Mouse (Mus musculus): ENCODE data around the gene Chrna1. TPM values are rescaled to one million over a fixed set of nuclear protein-coding genes. Genes with fewer than 3 reads are reported as not detected.
A peak's percentile ranks its signal among the peaks of the same experiment; 100 is the strongest.

Chrna1 gene
- total and polyA plus RNA-seq, 2 experiments: not detected

DNA sequence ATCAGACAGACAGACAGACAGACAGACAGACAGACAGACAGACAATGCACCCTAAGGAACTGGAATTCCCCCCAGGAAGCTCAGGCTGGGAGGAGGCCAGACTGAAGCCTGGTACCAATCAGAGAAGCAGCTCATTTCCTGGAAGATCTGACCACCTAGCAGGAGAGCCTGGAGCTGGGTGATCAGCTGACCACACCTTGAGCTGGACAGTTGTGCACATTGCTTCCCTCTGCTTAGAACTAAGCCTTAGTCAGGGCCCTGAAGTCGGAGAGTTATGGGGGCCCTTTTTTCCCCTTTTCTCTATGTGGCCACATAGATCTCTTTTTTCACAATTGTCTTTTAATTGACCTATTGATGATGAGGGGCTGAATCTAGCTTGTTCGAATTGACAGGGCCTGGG, 27.0 kb upstream of the Chrna1 start:
- Histone ChIP-seq H3K9ac (ENCODE audit: low read depth, low read length) (no peak overlapping the region), H3K36me3 (ENCODE audit: control insufficient read depth, insufficient read depth, low read length) (no peaks in the 10 kb centered on the region), H3K4me3 (ENCODE audit: insufficient read depth, low read depth, low read length) (no peak overlapping the region), H3K27ac (replicated peaks; ENCODE audit: insufficient read depth, low read depth, low read length) (no peak overlapping the region), H3K79me2 (ENCODE audit: control insufficient read depth, insufficient read depth, low read length) (no peaks in the 10 kb centered on the region), H3K4me1 (ENCODE audit: control insufficient read depth, insufficient read depth, low read length) (peaks cover 8% of the 10 kb centered on the region), H3K27me3 (ENCODE audit: control insufficient read depth, insufficient read depth, low read length) (no peaks in the 10 kb centered on the region)
- TF ChIP-seq CTCF (IDR thresholded peaks at IDR 0.05; ENCODE audit: low read depth, low read length) (no peak), POLR2A (IDR thresholded peaks at IDR 0.05; ENCODE audit: extremely low read depth, insufficient read depth, low read length) (no peak)
- DNase-seq (ENCODE audit: extremely low read depth, low read depth, low spot score): no peak
- WGBS: 85% methylated on average over 2 of the region's 2 CpGs

- Histone ChIP-seq H3K4me1 (ENCODE audit: control insufficient read depth, insufficient read depth, low read length) (peaks cover 8% of the 10 kb centered on the region), H3K79me2 (ENCODE audit: control insufficient read depth, insufficient read depth, low read length) (no peaks in the 10 kb centered on the region), H3K27me3 (ENCODE audit: control insufficient read depth, insufficient read depth, low read length) (no peaks in the 10 kb centered on the region), H3K4me3 (ENCODE audit: insufficient read depth, low read depth, low read length) (no peak overlapping the region), H3K36me3 (ENCODE audit: control insufficient read depth, insufficient read depth, low read length) (no peaks in the 10 kb centered on the region), H3K27ac (replicated peaks; ENCODE audit: insufficient read depth, low read depth, low read length) (no peak overlapping the region), H3K9ac (ENCODE audit: low read depth, low read length) (no peak overlapping the region)
- TF ChIP-seq CTCF (IDR thresholded peaks at IDR 0.05; ENCODE audit: low read depth, low read length) (no peak), POLR2A (IDR thresholded peaks at IDR 0.05; ENCODE audit: extremely low read depth, insufficient read depth, low read length) (no peak)
- no peak for DNase-seq (ENCODE audit: extremely low read depth, low read depth, low spot score)
- WGBS: 92% methylated on average over 6 of the region's 6 CpGs
Observed at GRCm38 (mm10) chr2:73606616-73607015, 26.5 kb upstream of the Chrna1 start.

DNA sequence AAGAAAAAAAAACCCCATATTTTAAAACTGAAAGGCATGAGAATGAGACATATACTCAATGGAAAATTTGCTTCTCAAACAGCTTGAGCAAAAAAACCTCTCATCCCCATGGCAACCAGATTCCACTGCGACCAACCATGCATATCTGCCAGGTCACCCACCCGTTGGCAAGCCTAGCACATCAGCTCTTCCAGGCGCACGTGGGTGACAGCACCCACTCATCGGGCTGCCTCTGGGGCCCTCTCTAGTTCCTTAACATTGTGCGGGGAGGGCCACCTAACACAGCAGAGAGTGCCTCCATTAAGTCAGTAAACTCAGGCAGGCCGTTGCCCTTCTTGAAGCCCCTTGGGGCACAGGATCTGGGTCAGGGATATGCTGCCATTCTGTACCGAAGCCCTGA, 24.9 kb upstream of the Chrna1 start:
- H3K36me3 ChIP-seq (ENCODE audit: control insufficient read depth, insufficient read depth, low read length): no peaks in the 10 kb centered on the region
- WGBS: 82% methylated on average over 8 of the region's 8 CpGs
- no peak overlapping the region for H3K9ac ChIP-seq (ENCODE audit: low read depth, low read length)
- no peak overlapping the region for H3K27ac ChIP-seq (replicated peaks; ENCODE audit: insufficient read depth, low read depth, low read length)
- H3K4me1 ChIP-seq (ENCODE audit: control insufficient read depth, insufficient read depth, low read length): peaks cover 8% of the 10 kb centered on the region
- no peaks in the 10 kb centered on the region for H3K79me2 ChIP-seq (ENCODE audit: control insufficient read depth, insufficient read depth, low read length)
- H3K27me3 ChIP-seq (ENCODE audit: control insufficient read depth, insufficient read depth, low read length): no peaks in the 10 kb centered on the region
- TF ChIP-seq CTCF (IDR thresholded peaks at IDR 0.05; ENCODE audit: low read depth, low read length): no peak
- no peak for TF ChIP-seq POLR2A (IDR thresholded peaks at IDR 0.05; ENCODE audit: extremely low read depth, insufficient read depth, low read length)
- H3K4me3 ChIP-seq (ENCODE audit: insufficient read depth, low read depth, low read length): no peak overlapping the region
- DNase-seq (ENCODE audit: extremely low read depth, low read depth, low spot score): no peak

GRCm38 (mm10) chr2:73604579-73604978, 24.4 kb upstream of the Chrna1 start:
- H3K79me2 ChIP-seq (ENCODE audit: control insufficient read depth, insufficient read depth, low read length): no peaks in the 10 kb centered on the region
- H3K27ac ChIP-seq (replicated peaks; ENCODE audit: insufficient read depth, low read depth, low read length): no peak overlapping the region
- no peaks in the 10 kb centered on the region for H3K36me3 ChIP-seq (ENCODE audit: control insufficient read depth, insufficient read depth, low read length)
- H3K9ac ChIP-seq (ENCODE audit: low read depth, low read length): no peak overlapping the region
- H3K4me3 ChIP-seq (ENCODE audit: insufficient read depth, low read depth, low read length): no peak overlapping the region
- TF ChIP-seq POLR2A (IDR thresholded peaks at IDR 0.05; ENCODE audit: extremely low read depth, insufficient read depth, low read length) (no peak), CTCF (IDR thresholded peaks at IDR 0.05; ENCODE audit: low read depth, low read length) (no peak)
- H3K27me3 ChIP-seq (ENCODE audit: control insufficient read depth, insufficient read depth, low read length): no peaks in the 10 kb centered on the region
- no peak for DNase-seq (ENCODE audit: extremely low read depth, low read depth, low spot score)
- 78% methylated on average over 2 of the region's 2 CpGs for WGBS
- peaks cover 5% of the 10 kb centered on the region for H3K4me1 ChIP-seq (ENCODE audit: control insufficient read depth, insufficient read depth, low read length)

GRCm38 (mm10) chr2:73600650-73601049, 20.5 kb upstream of the Chrna1 start:
- Histone ChIP-seq H3K4me3 (ENCODE audit: insufficient read depth, low read depth, low read length) (no peak overlapping the region), H3K9ac (ENCODE audit: low read depth, low read length) (no peak overlapping the region), H3K36me3 (ENCODE audit: control insufficient read depth, insufficient read depth, low read length) (no peaks in the 10 kb centered on the region), H3K27ac (replicated peaks; ENCODE audit: insufficient read depth, low read depth, low read length) (no peak overlapping the region), H3K79me2 (ENCODE audit: control insufficient read depth, insufficient read depth, low read length) (no peaks in the 10 kb centered on the region), H3K27me3 (ENCODE audit: control insufficient read depth, insufficient read depth, low read length) (no peaks in the 10 kb centered on the region), H3K4me1 (ENCODE audit: control insufficient read depth, insufficient read depth, low read length) (peaks cover 2% of the 10 kb centered on the region; the same call in 1 of the 2 replicates)
- 44% methylated on average over 2 of the region's 2 CpGs for WGBS
- TF ChIP-seq POLR2A (IDR thresholded peaks at IDR 0.05; ENCODE audit: extremely low read depth, insufficient read depth, low read length): no peak
- TF ChIP-seq CTCF (IDR thresholded peaks at IDR 0.05; ENCODE audit: low read depth, low read length): no peak
- DNase-seq (ENCODE audit: extremely low read depth, low read depth, low spot score): peak; percentile 80

DNA sequence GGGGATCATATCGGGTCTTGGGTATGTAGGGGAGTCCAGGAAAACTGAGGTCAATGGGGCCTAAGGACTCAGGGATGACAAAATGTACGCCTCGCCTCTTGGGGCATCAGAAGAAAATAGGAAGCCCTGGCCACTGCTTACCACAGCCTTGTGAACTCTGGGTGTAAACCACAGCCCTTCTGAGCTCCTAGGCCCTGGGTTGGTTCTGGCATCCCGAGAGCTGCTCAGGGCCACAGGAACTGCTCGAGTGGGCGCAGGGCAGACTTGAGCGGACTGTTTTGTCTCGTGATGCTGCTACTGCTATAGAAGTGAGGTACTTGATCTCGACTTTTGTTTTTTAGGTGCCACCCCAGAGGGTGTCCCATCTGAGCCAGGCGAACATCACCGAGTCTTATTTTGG, 17.6 kb upstream of the Chrna1 start:
- Histone ChIP-seq H3K27me3 (ENCODE audit: control insufficient read depth, insufficient read depth, low read length) (no peaks in the 10 kb centered on the region), H3K9ac (ENCODE audit: low read depth, low read length) (no peak overlapping the region), H3K4me1 (ENCODE audit: control insufficient read depth, insufficient read depth, low read length) (peaks cover 2% of the 10 kb centered on the region; the same call in 1 of the 2 replicates), H3K27ac (replicated peaks; ENCODE audit: insufficient read depth, low read depth, low read length) (no peak overlapping the region), H3K36me3 (ENCODE audit: control insufficient read depth, insufficient read depth, low read length) (no peaks in the 10 kb centered on the region), H3K4me3 (ENCODE audit: insufficient read depth, low read depth, low read length) (no peak overlapping the region), H3K79me2 (ENCODE audit: control insufficient read depth, insufficient read depth, low read length) (no peaks in the 10 kb centered on the region)
- no peak for TF ChIP-seq POLR2A (IDR thresholded peaks at IDR 0.05; ENCODE audit: extremely low read depth, insufficient read depth, low read length)
- no peak for TF ChIP-seq CTCF (IDR thresholded peaks at IDR 0.05; ENCODE audit: low read depth, low read length)
- 88% methylated on average over 11 of the region's 11 CpGs for WGBS
- DNase-seq (ENCODE audit: extremely low read depth, low read depth, low spot score): no peak

Measured in liver, adult 2 months (tissue).